Mouse (Mus musculus) adrenal gland, adult 8-10 months (tissue): Measurements from ENCODE around the gene Il9. TPM values are rescaled to one million over a fixed set of nuclear protein-coding genes. Genes with fewer than 3 reads are reported as not detected.

Experiments
- DNase-seq: peaks from one replicate; pipeline ENCODE4 v3.0.0; 2022
- total RNA-seq, 4 experiments: library from RNA; stranded (reverse); gene quantifications; 2 replicates each; pipeline ENCODE4 v1.2.4; 2022

Il9 gene
- total RNA-seq = not detected

DNA sequence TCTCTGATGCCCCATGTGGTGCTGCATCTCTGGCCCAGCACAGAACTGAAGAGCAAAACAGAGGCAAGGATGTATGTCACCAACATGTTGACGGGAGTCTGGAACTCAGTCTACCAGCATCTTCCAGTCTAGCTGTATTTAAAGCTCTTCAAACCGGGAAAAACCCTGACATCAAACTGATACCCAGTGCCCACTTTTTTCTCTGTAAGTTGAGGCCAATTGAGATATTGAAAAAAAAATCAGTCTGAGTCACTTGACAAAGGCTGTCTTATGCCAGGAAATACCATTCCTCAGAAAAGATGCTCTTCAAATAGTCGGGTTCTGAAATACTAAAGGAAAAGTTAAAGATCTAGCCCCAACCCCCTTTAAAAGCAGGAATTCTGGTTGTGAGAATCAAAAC is at the start of gene Il9:
Gene Il9, minus strand, starts transcription at position 101 of the 400 bp plus-strand sequence.
- DNase-seq = no peak

DNA sequence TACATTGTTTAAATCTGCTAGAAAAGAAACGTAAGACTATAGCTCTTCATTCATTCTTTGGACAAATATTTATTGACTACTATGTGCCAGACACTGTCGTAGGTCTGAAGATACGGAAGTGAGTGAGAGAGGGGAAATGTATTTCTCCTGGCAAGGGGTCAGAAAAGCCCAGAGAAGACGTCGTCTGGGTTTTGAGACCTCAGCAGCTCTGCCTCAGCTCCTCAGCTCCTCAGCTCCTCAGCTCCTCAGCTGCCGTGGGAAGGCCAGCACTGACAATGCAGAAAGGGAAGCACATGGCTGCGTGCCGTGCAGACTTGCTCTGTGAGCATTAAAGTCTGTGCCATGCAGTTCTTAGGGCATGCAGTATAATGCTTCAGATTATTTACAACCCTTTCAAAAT is 47.6 kb upstream of the Il9 start:
- no peak for DNase-seq

DNA sequence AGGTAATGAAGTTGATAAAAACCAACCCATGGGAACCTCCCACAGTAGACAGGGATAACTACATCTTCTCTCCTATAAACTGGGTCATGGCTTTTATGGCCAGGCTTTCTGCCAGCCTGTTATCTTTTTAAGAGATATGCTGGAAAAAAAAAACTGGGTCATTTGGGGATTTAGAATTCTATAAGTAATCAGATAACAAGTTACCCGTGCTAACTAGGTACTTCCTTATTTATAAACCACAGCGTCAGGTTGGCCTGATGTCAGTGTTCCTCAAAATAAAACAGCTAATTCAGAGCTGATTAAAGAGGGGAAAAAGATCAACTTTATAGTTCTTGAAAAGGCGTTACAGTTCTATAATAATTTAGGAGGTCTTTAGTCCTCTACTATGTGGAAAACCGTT is 47.0 kb upstream of the Il9 start:
- no peak for DNase-seq

DNA sequence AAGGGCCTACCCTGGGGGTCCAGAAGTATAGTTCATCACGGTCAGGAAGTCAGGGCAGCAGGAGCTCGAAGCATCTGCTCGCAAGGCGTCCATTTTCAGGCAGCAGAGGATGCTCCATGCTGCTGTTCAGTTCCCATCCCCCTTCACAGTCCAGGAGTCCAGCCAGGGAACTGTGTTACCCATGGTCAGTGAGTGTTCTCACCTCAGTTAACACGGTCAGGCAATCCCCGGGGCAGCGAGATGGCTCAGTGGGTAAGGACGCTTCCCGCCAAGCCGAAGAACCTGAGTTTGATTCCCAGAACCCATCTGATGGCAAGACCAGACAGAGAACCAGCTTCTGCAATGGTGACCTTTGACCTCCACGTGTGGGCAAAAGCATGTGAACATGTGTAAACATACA is 46.2 kb upstream of the Il9 start:
- DNase-seq = no peak

DNA sequence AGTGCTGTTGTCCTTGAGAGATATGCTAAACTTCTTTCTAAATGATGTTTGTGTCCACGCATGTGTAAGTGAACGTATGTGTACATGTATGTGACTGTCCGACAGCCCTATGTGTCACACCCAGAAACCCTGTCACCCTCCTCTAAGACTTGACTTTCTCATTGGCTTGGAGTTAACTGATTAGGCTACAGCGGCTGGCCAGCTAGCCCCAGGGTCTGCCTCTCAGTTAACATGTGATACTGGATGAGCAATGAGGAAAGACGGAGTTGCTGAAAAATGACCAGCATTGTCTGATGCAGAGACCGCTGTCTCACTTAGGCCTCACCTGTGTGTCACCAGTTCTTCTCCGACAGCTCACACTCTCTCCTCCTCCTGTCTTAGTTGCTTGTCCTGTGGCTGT is 45.8 kb upstream of the Il9 start:
- no peak for DNase-seq

DNA sequence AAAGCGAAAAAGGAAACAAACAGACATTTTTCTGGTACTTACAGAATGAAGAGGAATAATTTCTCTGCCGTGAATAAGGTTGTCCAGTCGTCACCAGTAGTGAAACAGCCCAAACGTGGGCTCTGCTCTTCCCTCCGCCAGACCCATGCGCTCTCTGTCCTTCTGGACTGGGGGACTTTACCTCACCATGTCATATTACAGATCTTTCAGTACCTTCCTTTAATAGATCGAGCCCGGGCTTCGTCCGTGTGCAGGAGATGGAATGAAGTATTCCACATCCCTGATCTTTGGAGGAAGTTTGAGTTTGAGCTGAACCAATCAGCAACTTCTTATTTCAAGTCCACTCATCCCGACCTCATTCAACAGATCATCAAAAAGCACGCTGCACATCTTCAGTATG is 44.8 kb upstream of the Il9 start:
- DNase-seq = no peak

DNA sequence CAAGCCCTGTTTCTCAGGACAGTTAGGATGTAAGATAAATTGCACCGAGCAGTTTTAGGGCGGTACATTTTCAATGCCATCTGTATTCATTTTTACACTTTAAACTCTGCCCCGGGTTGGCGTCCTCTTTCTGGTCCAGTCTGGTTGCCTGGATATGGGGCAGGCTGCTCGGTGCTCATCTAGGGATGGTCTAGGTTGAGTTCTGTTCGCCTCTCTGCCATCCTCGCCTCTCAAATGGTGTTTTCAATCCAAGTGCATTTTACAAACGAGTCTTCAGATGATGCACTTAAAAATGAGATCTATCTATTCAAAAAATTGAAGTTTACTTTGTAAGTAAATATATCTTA is 40.7 kb upstream of the Il9 start:
- DNase-seq = no peak

DNA sequence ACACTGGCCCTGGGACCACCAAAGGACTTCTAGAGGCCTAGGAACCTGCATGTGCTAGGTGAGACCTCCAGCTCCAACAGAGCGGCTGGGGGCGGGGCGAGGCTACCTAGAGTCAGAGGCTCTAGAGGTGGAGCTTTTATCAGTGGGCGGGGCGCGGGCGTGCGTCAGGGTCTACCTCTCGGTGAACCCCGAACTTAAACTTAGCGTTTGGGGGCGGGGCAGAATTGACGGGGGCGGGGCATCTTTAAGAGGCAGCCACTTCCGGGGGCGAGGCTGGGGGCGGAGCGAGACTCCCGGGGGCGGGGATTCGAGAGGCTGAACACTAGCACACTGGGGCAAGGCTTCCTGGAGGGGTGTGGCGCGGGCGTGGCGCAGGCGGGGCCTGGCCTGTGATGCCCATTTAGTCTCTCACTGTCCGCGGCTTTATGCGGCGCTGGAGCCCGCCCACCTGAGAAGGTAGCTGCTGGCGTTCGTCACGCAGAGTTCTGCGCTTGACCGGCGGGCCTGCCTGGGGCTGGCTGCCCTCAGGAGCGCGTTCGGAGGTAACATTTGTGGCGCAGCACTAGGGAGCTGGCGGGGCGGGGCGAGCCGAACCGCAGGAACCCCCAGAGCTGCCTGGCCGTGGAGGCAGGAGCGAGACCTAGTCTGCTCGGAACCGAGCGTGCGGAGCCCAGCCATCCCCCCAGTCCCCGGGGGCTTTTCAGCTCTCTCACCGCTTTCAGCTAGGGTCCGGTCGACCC is 40.2 kb upstream of the Il9 start, which contains the start of gene Fbxl21:
Gene Fbxl21, plus strand, starts transcription at position 392 of the 740 bp plus-strand sequence.
- peak; percentile 94 for DNase-seq

DNA sequence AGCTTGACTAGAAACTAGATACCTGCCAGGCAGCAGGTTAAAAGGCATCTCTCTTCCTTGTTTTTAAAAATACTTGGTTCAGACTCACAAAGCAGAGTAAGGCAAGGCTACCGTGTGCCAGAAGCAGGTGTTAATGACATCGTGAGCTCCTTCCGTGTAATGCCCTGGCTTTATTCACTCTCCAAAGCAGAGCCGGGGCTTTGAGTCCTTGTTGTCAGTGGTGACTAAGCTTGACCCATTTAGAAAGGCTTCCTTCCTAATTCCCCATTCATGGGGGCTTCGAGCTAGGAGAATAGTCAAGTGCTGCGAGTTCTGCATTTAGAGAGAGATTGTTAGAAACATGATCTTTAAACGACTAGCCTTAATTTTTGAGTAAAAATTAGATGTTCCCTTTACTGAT is 34.8 kb upstream of the Il9 start:
- DNase-seq = no peak

DNA sequence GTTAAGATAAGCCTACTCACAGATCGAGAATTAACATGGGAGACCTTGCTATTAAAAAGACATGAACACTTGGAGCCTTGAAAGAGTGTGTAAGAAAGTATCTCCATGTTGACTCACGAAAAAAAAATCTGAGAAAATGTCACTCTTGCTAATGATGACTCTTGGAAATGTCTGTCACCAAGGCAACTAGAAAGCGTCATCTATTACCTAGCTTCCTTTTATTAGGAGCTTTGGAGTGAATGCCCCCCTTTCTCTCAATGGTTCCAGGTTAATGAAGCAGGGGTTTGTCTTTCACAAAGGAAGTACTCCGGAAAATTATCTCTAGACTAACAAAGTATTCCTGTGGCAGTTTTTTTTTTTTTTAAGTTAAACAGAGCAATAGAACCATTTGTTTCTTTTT is 34.3 kb upstream of the Il9 start:
- DNase-seq = no peak

DNA sequence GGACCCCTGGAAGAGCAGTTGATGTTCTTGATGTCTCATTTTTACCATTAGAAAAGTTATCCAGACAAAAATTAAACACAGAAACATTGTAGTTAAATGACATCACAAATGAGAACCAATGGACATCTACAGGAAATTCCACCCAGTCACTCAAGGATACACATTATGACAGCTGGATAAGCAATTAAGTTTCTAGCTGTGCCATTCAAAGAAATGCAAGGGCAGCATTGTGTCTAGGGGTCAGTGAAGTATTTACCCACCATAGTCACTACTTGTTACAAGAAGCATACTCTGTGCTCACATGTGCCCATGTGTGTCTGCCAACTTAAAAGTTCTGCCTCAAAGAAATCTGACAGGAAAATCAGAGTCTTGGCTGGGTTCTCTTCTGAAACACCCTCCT is 31.5 kb upstream of the Il9 start:
- no peak for DNase-seq

DNA sequence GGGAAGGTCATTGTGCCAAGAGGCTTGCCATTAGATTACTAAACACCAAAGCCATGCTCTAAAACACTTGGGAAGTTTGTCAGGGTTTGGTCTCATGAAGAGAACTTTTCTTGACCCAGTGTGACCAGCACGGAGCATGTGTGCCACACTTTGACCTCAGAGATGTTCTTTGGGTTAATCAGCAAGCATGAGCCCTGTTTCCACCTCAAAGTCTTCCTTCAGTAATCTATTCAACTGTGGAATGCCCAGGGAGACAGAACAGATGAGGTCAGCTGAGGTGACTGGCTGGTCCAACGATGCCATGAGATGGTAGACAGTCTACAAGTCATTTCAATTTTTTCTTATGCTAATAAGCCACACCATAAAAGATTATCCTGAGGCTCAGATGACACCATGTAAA is 27.8 kb upstream of the Il9 start:
- DNase-seq = no peak

DNA sequence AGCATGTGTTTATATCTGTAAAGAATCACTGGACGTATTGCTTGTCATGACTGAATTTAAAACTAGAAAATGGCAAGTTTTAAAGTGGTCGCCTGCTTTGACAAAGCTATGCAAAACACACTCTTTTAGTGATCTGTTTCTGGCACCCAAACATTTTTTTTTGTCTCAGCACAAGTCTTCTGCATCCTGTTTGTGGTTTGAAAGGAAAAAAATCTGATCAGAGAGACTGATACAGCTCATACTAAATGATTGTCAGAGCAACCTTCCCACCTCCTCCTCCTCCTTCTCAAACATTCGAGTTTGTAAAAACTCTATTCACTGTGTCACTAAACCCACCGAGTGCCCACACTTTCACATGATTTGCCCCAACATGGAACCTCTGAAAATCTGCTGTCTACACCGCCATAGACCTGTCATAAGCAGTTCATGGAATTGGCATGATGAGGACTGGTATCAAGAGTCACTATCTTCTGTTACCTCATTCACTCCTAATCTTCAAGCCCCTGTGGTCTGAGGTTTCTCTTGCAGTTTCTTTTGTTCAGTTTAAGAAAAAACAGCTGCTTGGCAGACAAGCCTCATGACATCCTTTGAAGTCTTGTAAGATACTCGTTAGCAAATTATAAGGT is 24.9 kb upstream of the Il9 start:
- DNase-seq = no peak

DNA sequence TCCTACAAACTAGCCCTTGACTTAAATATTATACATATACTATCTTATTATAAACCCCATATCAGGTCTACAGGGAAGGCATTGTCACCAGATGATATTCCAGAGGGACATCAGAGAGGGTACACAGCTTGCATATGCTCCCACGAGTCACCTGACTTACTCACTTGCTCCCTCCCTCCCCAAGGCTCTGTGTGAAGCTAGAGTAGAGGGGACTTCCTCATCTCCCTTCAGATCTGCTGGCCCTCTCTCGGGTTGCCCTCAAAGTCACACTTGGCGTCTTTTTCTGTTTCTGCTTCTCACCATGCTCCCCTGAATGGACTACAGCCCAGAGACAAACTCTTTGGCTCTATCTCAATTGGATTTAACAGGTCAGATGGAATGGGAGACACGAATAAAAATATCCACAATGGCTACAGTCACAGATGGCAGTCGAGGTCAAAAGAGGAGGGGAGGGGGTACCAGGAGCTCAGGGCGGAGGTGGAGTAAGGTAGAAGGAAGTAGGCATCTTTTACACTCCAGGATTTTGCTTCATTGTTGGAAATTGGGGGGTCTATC is 19.9 kb upstream of the Il9 start:
- no peak for DNase-seq

DNA sequence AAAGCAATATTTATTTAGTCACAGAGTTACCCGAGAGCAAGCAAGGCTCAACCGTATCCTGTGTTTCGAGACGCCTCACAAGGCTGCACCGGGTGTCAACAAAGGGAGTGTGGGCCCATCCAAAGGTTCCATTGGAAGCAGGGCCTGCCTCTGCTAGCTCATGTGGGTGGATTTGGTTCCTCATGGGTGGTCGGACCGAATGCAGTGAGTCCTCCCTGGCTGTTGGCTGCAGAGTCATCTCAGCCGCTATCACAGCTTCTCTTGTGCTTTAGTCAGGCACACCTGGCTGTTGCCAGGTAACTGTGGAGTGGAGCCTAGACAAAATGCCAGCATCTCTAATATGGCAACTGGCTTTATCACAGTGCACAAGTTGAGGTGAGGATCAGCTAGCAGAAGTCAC is 18.6 kb upstream of the Il9 start:
- DNase-seq = no peak

DNA sequence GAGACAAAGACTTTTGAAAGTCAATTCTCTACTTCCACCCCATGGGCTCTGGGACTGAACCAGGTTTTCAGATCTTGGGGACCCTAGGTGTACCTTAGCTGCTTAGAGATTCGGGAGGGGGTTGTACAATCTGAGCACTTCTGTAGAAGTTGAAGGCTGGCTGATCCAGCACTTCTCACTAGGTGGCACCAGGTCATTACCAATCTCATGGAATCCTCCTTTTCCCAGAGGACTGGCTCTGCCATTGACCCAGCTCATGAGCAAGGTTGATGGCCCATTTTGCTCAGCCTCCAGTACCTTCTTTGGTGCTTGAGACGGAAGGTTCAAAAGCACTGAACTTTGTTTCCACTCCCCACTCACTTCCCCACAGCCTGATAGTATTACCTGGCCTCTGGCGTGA is 18.1 kb upstream of the Il9 start:
- no peak for DNase-seq

DNA sequence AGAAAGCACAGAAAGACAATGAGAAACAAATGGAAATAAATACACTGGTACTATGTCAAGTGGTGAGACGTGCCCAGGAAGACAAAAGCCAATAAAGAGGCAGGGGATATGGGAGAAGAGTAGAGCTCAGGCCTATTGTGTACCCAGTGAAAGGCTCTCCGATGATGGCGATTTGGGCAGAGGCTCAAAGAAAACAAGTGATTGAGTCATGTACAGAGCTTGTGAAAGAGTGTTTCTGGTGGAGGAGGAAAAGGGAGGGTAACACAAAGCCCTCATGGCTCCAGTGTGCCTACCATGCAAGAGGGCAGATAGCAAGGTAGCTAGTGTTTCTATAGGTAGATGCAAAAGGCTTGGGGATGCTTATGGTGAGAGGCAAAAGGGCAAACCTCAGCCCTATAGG is 12.4 kb upstream of the Il9 start:
- DNase-seq = peak; percentile 24

DNA sequence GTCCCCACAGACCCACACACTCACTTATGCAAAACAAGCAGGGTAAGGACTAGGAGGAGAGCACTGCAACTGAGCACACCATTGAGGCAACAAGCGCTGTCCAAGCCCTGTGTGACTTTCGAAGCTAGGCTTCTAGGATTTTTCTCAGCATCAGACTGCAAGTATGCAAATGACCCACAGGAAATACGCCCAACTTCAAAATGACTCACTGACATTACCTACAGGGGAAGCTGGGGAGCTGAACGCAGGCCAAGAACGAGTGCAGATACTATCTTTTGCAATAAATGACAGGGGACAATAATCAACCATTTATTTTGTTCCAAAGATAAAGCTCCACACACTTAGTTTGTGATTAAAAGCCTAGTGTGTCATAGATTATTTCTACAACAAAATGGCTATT is 6.0 kb upstream of the Il9 start:
- no peak for DNase-seq

DNA sequence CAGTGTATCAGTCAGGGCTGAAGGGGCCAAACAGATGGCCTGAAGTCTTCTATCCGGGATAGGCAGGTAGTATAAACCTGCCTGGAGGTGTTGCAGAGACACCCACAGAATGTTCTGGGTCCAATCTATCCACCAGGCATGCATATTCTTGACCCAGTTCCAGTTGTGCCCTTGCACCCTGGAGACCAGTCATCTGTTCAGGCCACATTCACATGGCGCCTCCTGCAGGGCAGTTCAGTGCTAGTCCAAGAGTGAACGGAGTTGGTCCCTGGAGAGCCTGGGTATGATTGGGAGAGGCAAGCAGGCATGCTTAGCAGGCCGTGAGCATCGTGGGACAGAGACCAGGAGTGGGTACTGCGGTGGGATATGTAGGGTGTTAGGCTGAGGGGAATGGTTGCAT is 4.0 kb downstream of the Il9 start:
- DNase-seq = no peak

DNA sequence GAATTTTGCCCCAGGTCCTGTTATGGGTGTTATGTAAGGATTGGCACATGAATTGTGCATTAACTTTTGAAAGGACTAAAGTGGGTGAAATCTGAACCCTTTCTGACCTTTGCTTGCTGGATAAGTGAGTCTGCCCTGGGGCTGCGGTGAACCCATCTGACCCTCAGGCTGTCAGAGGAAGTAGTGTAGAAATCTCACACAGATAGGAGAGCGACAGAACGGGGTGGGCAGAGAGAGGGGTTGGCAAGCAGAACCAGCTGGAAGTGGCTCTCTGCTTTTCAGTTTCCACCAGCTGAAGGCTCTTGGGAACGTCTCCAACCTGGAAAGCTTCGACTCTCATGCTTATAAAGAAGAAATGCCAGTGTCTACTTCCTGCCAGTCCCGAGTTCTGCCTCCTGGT is 4.8 kb downstream of the Il9 start:
- DNase-seq = no peak

DNA sequence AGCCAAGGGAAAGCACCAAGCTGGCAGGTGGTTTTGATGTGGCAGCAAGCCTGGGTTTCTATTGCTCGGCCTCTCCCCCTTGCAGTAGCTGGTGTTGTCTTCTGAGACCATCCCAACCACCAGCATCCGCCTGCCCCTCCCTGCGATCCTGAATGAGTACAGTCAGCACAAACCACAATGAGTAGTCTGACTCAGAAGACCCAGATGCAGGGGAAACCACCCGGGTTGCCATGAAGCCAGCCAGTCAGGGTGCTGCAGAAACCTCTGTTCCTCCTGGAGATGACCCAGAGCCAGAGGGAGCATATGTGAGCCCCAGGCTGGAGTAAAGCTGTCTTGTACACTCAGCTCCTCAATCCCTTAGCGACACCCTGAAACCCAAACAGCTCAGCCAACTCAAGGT is 5.3 kb downstream of the Il9 start:
- DNase-seq = no peak

DNA sequence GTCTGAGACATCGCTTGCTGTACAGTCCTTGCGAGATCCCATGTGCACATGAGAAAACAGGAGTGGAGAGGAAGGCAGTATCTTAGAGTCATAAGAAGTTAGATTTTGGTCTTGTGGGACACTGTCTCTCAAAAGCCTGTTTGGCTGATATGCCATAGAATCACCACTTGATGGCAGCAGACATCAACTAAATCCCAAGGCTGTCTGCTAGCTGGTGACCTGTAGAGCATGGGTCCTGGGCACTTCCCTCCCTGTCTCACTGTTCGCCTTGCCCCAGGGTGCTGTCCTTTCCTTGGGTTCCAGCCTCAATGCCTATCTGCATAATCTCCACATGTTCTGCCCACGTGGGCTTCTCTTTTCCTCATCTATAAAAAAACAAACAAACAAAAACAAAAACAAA is 6.7 kb downstream of the Il9 start:
- peak; percentile 20 for DNase-seq

DNA sequence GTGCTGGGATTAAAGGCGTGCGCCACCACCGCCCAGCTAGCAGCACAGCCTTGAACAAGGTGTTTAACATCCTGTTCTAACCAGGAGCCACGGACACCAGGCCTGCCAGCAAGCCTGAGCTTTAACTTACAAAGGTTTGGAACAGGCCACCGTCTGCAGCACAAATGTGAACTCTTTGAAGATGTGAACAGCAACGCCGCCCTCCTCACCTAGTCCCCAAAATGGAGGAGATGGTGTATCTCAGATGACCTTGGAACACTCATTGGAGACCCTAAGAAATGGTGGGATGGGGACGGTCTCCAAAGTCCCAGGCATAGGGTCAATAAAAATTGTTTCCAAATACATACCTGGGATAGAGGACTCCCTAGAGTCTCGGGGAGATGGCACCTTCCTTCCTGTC is 9.4 kb downstream of the Il9 start:
- DNase-seq = no peak

DNA sequence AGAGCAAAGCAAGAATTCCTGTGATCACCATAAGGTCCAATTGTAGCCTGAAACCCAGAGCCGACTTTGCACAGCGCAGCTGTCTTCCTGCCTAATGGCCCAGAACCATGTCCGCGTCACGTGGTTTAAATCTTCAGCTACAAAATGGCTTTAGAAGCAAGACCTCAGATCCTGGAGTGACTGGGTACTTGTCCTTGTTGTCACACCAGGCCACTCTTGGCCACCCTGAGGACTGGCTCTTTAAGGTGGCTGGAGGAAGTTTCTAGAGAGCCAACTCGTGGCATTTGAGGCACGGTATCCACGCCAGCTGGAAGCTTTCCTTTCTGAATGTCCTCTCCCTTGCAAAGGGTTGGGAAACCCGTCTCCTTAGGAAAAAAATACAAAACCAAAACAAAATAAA is 10.1 kb downstream of the Il9 start:
- no peak for DNase-seq

DNA sequence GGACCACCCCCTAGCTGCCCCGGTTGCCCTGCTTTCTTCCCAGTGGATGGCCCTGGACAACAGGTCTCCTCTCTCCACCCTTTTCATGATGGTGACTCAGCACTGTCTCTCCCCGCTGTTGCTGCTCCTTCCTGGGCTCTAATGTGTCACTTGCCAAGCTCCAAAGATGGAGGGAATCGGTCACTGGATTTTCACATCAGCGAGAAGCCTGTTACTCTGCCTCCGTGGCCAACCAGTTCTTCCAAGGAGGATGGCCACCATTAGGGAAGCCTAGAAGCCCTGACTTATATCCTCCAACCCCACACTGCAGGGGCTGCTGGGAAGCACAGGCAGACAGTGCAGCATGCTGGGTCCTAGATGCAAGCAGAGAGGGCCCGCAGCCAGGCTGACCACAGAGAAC is 10.8 kb downstream of the Il9 start:
- DNase-seq = no peak
